Mouse (Mus musculus) adipocyte (in vitro differentiated cells): ENCODE measurements around the gene Pip4k2b.
A peak's percentile ranks its signal among the peaks of the same experiment; 100 is the strongest.
"Not testable (repeated sequence)": the region's sequence is repeated elsewhere in the genome, so short reads cannot be mapped to it uniquely, and the experiment has no call there.

ENCODE experiments used
- DNase-seq: peaks from one replicate; pipeline ENCODE4 v3.0.0-alpha.2; 2016; ENCODE audit warnings: low spot score

The Pip4k2b gene

GRCm38 (mm10) chr11:97753277-97753676, 8.8 kb upstream of the Pip4k2b start:
- DNase-seq, result no peak

DNA sequence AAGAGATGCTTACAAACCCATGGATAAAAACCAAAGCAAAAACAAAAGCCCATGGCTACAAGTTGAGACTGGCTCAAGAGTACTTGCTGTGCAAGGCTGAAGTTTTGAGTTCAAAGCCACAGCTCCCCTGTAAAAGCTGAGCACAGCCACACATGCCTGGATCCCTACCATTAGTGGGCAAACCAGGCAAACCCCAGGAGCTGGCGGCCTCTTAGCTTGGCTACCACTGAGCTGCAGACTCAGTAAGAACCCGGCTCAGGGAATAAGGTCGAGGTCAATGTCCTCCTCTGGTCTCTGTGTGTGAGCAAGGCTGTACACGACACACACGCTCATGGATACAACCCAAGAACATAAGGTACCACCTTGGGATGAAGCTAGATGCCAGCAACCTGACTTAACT, 4.0 kb upstream of the Pip4k2b start:
- DNase-seq, result no peak

GRCm38 (mm10) chr11:97747773-97748172, 3.3 kb upstream of the Pip4k2b start:
- no peak for DNase-seq

- no peak for DNase-seq
Observed at GRCm38 (mm10) chr11:97745331-97745721, 822 bp upstream of the Pip4k2b start.

- peak; percentile 100 for DNase-seq
Observed at GRCm38 (mm10) chr11:97744718-97745330, 320 bp upstream of the Pip4k2b start.

DNA sequence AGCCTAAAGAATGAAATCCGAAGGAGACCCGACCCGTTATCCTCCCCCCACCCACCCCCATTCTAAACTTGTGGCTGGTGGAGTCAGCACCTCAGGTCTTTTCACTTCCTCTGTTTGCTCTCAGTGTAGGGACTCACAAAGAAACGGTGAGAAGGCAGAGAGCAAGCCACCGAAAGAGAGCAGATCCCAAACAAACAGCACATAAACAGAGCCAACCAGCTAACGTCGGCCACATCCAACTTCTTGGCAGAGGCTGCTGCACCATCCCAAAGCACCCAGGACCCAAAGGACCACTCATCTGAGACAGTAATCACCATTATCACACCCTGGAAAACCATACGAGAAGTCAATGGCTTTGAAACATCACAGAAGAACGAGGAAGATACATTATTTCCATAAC, 1.1 kb downstream of the Pip4k2b start:
- peak; percentile 26 for DNase-seq

DNA sequence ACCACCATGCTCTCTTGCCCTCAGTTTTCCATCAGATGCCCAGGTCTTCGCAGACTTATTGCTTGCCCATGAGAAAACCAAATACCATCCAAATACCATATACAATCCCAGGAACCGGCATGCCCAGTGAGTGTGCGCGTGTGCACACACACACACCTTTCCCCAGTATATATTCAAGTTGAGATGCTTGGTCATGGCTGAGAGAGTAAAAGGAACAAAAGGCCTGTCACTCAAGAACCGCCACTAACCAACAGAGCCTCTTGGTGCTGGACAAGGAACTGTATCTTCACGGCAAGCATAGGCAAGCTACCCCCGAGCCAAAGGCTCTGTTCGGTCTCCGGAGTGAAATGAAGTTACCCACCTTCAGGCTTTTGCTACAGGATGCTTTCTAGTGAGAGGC, 1.9 kb downstream of the Pip4k2b start:
- no peak for DNase-seq

DNA sequence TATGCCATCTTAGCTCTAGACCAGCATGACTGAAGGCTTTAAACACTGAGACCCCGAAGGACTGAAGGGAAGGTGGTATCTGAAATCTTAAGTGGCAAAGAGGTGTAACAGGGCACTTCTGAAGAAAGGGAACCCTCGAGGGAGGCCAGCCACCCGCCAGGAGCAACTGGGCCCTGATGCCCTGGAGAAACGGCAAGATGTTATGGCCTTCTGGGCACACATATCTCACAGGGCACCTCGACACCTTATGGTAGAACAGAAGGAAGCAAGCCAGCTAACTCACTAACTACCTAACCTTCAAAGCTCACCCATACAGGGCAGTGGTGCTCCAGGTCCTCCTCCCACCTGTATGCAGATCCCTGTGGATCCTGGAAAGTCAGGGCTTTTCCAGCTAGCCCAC, 2.3 kb downstream of the Pip4k2b start:
- no peak for DNase-seq

GRCm38 (mm10) chr11:97740190-97740589, 4.3 kb downstream of the Pip4k2b start:
- DNase-seq, result no peak

GRCm38 (mm10) chr11:97739155-97739554, 5.3 kb downstream of the Pip4k2b start:
- no peak for DNase-seq

- DNase-seq, result no peak
Observed at GRCm38 (mm10) chr11:97738703-97739102, 5.8 kb downstream of the Pip4k2b start.

DNA sequence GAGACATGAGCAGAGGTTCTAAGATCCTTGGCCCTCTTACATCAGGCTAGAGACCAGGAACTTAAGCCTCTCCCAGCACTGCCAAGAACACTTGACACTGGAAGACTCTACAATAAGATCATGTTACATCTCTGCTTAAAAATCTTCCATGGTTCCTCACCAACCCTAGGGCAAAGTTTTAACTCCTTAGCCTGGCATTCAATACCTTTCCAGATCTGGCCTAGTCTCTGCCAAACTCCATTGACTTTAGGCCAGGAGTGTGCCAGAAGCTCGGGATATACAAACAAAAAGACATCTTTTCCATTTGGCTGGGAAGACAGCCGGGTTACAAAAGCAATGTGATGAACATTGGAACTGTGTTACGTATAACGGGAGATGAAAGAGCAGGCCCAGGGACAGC, 6.9 kb downstream of the Pip4k2b start:
- DNase-seq, result peak; percentile 57

DNA sequence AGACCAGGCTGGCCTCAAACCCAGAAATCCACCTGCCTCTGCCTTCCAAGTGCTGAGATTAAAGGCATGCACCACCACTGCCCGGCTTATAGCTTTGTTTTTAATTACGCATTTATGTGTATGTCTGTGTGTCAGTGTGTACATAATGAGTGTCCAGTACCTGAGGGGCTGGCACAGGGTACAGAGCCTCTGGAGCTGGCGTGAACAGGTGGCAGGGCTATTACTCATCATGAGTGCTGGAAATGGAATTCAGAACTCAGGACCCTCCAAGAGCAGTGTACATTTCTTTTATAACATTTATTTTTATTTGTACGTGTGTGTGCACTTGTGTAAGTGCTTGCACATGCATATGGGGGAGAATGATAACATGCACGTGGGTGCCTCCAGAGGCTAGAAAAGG, 7.9 kb downstream of the Pip4k2b start:
- DNase-seq, result no peak

- DNase-seq, result not testable (repeated sequence)
Observed at GRCm38 (mm10) chr11:97734810-97735209, 9.7 kb downstream of the Pip4k2b start.

DNA sequence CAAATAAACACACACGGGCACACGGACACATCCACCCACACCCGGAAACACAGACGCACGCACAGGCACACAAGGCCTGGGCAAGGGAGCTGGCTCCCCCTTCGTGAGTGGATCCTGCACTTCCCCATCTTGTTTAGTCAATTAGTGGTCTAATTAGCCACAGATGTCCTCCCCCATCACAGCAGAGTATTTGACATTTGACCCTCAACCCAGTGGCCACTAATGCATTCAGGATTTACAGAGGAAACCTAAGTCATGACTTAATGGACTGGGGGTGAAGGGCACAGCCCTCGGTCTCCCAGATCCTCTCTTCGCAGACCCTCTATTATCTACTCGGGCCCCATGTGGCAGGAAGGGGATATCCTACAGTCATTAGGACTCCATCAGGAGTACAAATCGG, 10.8 kb downstream of the Pip4k2b start:
- DNase-seq, result no peak

DNA sequence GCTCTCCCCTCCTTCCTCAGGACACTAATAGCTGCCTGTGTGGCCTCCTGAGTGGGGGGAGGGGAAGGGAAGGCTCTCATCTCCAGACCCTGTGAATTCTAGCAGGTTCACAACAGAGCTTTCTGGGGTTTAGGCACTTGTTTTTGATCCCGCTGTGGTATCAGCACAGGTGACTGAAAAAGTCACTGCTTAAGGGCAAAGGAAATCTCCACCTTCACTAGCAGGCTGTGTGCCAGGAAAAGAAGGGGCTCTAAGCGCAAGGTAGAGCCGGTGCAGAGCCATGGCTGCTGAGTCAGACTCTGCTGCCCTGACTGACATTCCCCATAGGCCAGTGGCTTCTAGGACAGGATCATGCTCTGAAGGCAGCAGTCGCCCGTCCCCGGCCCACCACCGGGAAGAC, 15.8 kb downstream of the Pip4k2b start:
- no peak for DNase-seq

DNA sequence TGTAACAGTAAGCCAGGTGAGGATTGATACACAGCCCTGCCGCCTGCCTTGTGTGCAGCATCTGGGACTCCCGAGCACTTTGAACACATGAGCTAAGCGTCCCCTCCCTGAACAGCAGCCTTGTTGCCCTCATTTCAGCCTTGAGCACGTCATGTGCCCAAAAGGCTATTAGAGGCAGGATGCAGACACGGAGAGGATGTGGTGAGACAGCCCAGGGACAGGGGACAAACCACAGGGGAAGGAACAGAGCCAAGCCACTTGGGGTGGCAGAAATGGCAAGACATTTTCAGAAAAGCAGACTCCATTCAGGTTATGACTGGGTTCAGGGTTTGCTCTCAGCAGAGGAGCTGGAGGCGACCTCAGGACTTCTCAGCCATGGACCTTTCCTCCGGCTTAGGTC, 16.2 kb downstream of the Pip4k2b start:
- no peak for DNase-seq

GRCm38 (mm10) chr11:97723709-97724108, 20.8 kb downstream of the Pip4k2b start:
- no peak for DNase-seq

DNA sequence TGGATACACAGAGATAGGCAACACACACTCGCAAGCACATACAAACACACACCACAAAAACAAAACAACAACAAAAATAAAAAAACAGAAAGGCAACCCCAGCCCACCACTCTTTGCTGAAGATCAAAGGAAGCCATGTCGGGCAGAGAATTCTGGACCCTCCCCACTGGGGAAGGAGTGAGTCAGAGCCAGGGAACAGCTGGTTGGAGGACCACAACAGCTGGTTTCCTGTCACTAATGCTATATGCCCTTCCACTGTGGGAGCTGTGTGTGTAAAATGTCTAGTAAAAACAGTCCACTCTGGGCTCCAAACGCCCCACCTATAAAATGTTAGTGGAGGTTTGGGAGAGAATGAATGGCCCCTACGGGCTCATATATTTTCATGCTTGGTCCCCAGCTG, 23.2 kb downstream of the Pip4k2b start:
- DNase-seq, result no peak

- no peak for DNase-seq
Observed at GRCm38 (mm10) chr11:97719041-97719440, 25.5 kb downstream of the Pip4k2b start.

DNA sequence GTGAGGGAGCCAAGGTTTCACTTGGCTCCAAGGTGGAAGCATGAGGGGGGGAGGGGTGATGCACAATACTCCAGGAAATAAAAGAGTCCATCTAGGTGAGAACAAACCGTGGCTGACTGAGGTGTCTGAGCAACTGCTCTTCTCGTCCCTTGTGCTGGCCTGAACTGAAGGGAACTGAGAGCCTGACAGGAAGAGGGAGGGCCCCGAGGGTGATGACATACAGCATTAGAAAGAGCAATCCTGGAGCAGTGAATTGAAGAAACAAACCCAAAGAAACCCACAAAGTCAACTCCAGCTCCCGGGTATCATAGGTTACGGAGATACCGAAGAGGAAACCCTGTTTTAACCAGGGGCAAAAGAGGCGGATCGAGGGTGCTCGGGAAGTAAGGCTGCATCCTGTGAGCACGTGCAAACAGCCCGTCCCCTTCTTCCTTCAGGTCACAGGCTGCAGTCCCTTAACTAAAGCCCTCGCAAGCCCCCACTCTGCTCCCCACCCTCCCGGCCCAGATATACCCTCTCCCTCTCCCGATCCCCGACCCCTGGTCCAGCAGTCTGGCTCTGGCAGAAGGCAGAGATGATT, 26.1 kb downstream of the Pip4k2b start:
- no peak for DNase-seq

- DNase-seq, result no peak
Observed at GRCm38 (mm10) chr11:97717369-97718280, 26.9 kb downstream of the Pip4k2b start.

- no peak for DNase-seq
Observed at GRCm38 (mm10) chr11:97716021-97716420, 28.5 kb downstream of the Pip4k2b start.
